Mouse (Mus musculus) frontal cortex, adult (tissue): ENCODE data around the gene Hist1h2bh.

ENCODE experiments used
- ATAC-seq: cut with Nextera tagmentation; 2 replicates; pipeline ENCODE4 v1.9.2; 2017; ENCODE audit warnings: mild to moderate bottlenecking, moderate library complexity, mixed read lengths; ENCODE audit not compliant: low TSS enrichment

Hist1h2bh gene

DNA sequence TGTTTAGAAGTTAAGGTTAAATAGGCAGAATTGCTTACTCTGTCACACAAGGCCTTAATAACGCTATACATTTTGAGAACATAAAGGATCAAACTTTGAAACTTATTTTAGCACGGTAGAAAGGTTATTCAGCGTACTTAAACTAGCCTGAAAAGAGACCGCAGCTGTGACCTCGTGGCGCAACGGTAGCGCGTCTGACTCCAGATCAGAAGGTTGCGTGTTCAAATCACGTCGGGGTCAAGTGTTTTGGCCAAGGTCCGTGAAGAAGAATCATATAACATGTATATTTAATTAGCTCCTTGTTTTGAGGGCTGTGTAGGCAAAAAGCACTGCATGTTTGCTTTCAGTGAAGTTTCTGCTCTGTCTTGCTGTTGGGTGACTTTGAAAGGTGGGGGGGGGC is 36.8 kb downstream of the Hist1h2bh start:
- ATAC-seq: no peak

DNA sequence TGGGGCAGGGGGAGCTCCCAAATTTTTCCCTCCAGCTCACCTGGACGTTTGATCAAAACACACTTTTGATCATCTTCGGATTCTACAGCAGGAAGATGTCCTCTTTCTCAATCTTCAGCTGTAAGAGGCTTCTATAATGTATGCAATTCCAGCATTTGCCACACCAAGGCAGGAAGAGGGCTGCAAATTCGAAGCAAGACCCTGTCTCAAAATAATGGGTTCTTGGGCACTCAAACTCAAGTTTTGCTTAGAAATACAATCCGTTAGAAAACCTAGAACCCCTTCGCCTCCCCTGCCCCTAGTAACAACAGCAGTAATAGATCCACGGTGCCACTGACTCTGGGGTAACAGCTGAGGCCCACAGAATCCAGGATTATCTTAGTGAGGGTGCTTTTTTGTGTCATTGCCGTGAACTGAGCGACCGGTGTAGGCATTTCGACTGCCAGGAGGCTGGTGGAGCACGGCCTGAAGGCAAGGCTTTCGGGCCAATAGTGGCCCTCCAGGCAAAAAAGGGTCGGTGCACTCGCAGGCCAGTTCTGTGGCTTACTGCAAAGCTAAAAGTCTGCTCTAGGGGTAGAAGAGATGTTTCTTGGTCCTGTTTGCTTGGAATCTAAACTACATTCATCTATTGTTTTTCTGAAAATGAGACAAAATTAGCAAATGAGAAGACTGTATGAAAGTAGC is 37.4 kb downstream of the Hist1h2bh start:
- no peak for ATAC-seq

DNA sequence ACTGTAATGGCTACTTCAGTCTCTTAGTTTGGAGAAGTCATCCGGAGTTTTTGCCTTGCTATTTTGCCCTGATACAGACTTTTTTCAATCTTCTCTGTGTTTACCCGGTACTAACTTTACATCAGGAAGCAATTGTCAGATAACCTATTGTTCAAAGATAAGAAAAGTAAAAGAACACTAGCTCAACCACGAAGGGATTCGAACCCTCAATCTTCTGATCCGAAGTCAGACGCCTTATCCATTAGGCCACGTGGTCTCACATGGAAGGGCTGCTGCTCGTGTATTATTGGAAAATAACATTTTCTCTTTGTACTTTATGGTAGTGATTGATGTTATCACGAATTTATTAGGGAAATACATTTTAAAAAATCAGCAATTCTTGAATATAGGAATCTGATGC is 39.4 kb downstream of the Hist1h2bh start:
- no peak for ATAC-seq

DNA sequence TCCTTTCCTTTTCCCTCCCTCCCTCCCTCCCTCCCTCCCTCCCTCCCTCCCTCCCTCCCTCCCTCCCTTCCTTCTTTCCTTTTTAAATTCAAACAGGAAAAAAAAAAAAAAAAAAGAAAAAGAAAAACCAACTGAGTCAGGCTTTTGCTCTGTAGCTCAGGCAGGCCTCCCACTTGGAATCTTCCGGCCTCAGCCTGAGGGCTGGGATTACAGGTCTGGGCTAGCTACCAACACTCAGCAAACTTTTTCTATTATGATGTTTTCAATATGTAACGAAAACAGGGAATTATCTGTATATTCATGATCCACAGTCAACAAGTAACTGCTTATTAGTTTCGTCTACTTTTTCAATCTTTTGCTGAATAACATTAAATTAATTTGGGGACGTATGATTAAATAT is 40.3 kb downstream of the Hist1h2bh start:
- ATAC-seq: no peak

DNA sequence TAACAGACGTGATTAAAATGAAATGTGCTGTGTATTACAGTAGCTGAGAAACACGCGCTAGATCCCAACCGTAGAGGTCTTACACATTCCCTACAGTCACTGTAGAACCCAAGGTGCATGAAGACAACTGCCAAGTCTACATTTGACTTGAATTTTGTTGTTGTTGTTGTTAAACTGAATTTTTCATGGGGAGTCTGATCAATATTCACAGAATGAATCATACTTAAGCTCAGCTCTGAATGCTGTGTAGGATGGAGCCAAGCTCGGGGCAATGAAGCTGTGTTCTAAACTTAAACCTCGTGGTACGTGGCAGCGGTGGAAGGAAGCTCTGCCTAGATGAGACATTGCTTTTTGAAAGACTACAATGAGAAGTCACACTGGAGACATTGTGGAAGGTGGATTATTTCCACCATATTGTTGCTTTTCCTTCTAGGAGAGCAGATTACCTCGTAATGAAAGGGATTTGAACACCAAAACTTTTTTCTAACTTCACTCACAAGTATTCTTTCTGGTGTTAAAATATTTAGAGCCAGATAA is 41.1 kb downstream of the Hist1h2bh start:
- no peak for ATAC-seq

DNA sequence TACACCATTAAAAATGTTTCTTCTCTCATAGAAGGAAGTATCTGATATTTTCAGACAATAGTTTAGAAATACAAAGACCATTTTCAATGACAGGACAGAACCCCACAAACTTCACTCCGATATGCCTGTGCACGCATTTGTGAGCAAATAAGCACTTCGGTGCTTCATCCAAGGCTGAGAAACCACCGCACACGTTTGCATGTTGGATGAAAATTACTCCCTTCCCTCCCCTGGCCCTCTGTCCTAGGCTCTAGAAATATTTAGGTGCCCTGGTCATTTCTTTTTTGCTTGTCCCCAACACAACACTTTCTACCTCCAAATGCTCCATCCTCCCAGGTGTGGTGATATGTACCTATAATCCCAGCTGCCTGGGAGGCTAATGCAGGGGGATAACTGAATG is 41.7 kb downstream of the Hist1h2bh start:
- ATAC-seq: no peak

DNA sequence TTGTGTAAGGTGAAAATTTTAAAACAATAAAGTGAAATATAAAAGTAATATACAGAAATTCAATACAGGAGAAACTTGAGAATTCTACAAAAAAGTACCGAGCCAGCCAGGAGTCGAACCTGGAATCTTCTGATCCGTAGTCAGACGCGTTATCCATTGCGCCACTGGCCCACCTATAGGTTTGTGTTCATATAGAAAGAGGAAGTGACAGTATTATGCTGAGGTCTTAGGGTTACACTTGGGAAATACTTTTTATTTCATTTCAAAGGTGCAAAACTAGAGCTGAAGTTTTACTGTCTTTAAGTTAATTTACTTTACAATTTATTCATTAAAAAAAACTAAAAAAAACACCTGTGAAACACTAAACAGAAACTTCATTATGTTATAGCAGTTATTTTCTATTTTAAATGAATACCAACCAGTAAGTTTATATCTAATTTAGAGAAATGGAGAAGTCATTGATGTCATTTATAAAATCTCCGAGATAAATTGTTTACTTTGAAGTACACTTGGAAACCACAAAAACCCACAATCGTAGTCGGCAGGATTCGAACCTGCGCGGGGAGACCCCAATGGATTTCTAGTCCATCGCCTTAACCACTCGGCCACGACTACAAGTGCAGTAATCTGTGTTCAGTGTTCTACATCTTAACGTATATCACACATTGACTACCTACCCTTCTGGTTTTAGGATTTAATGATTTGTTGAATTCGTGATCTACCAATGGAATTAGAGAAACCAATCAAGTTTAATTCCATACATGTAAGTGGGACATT is 42.6 kb downstream of the Hist1h2bh start:
- ATAC-seq: peak; percentile 35; the same call in 1 of the 2 replicates

DNA sequence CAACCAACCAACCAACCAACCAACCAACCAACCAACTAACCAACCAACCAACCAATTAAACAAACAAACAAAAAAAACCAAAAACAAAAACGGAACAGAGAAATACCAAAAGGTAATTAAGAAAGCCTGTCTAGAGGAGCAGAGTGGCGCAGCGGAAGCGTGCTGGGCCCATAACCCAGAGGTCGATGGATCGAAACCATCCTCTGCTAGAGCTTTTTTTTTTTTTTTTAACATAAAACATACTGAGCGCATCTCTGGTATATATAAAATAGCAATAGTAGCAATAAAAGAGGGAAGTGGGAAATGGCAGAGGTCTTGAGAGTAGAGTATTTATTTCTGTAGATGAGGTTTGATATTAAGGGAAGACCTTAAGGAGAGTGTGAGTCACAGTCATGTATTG is 43.2 kb downstream of the Hist1h2bh start:
- ATAC-seq: no peak

DNA sequence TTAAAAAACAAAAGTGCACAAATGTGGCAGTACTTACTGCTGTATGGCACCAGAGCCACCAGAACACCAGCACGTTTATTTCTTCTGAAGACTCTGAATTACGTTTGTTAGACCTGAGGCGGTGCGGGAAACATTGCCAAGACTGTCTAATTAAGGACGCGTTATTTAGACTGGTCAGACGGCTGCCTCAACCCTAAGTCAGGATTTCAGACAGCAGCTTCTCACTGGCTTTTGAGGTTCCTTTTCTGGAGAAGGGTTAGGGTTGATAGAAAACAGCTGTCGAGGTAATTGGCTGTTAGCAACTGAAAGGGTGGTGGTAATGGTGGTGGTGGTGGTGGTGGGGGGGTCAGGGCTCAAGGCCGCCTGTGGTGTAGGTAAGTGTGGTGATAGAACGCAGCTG is 44.5 kb downstream of the Hist1h2bh start:
- no peak for ATAC-seq

DNA sequence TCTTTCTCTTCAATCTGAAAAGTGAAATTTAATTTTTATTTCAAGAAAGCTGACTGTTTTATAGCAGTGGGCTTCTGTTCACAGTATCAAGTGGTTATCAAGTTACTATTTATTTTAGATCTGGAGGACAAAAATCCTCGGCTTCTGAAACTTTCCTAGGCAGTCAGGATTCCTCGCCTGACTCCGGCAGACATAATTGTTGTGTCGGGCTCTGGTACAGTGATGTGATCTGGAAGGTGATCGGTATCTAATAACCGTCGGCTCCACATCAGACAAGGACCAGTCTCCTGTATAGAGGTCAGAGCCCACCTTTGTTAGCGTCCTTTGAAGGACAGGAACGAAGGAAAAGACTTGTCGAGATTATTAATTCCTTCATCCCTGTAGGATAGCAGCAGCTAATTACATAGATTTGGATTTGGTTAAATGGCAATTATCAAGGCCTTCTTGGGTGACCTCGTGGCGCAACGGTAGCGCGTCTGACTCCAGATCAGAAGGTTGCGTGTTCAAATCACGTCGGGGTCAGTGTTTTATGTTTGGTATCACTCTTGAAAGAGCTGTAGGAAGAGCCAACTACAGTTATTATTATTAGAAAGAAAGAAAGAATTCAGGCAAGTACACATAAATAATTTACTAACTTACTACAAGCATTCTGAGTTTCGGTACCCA is 45.4 kb downstream of the Hist1h2bh start:
- no peak for ATAC-seq

DNA sequence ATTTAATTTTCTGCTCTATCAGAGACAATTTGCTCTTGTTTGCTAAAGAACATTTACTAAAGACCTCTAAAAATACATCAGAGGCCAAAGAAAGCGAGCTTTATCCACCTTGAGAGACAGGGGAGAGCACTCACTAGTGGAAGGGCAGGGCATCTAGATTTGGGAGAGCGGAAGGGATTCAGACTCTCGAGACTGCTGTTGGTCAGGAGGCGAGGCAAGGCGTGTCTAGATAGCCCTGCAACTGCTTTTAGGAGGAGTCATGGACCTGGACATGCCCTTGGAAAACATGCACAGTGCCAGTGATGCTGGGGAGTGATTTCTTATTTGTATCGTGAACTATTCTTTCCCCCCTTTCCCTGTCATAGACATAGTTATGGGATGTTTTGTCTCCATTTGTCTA is 47.7 kb downstream of the Hist1h2bh start:
- ATAC-seq: no peak

DNA sequence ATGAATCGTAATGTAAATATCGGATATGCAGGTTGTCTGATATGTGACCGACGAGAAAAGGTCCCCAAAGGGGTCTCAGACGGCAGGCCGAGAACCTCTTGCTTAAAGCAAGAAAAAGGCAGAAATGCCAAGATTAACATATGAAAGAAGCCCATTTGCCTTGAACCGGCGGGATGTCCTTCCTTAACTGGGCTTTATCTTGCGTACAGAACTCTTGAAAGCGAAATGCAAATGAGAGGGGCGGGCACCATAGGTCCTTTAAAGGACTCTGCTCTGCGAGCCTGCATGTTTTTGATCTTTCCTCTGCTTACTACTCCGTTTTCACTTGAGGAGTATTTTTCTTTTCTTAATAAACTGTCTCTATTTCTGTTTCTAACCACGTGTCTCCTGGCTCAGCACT is 51.2 kb downstream of the Hist1h2bh start:
- ATAC-seq: no peak
